Mouse (Mus musculus): ENCODE data around the gene Olfr467. TPM values are rescaled to one million over a fixed set of nuclear protein-coding genes. Genes with fewer than 3 reads are reported as not detected.

The Olfr467 gene
- polyA plus RNA-seq (2015; fragmentation: Nextera tagmentation; extraction: Ambion mirVana) = not detected in 2 replicates

DNA sequence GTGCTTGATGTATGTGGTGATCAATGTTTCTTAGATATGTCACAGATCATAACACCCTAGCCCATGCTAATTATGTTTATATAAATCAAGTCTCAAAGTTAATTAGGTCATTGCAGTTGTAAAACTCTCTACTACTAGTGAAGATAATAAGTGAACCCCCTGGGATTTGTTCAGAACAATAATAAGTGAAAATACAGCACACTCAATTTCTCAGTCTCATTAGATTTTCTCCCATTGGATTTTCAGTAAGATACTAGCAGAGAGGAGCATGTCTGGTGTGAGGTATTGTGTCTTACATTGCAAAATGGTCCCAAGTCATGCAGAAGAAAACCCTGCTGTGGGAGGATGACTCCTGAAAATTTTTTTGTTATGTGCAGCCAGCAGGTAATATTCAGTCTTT, at the start of gene Olfr467:
Gene Olfr467, plus strand, starts transcription at position 301 of the 400 bp plus-strand sequence.
- Histone ChIP-seq H3K4me3 (replicated peaks; ENCODE audit: low read length) (no peak within 1 kb of the TSS), H3K36me3 (ENCODE audit: control insufficient read depth, insufficient read depth, low read length) (no peaks in the 10 kb centered on the region), H3K27ac (ENCODE audit: low read length) (no peak within 1 kb of the TSS), H3K4me1 (ENCODE audit: control insufficient read depth, insufficient read depth, low read length) (no peaks in the 10 kb centered on the region), H3K4me2 (ENCODE audit: low read depth, low read length) (no peak within 1 kb of the TSS), H3K9ac (ENCODE audit: low read length) (no peak within 1 kb of the TSS), H3K9me3 (replicated peaks; ENCODE audit: control insufficient read depth, low read length) (no peaks in the 10 kb centered on the region), H3K27me3 (ENCODE audit: control insufficient read depth, insufficient read depth, low read length) (no peaks in the 10 kb centered on the region)
- no peak for ATAC-seq (ENCODE audit: insufficient read depth, low FRiP score)

DNA sequence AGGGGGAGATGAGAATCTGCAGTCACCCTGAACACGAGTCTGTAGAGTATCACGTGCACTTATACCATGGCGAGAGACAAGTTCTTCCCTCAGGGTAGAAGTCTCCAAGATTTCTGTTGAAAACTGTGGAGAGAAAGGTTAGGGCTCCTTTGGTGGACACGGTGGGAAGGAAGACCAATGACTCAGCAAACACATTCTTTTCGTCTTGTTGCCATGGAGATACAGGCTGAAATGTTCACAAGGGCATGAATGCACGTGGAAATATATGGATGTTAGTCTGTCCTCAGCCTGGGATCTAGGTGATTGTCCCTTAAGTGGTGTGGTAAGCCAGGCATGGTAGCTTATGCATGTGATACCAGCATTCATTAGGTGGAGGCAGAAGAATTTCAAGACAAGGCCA, 41.3 kb upstream of the Olfr467 start:
- ATAC-seq (ENCODE audit: insufficient read depth, low FRiP score) = no peak

GRCm38 (mm10) chr7:107778216-107778615, 33.8 kb upstream of the Olfr467 start:
- ATAC-seq (ENCODE audit: insufficient read depth, low FRiP score) = no peak
- H3K4me1 ChIP-seq (ENCODE audit: control insufficient read depth, insufficient read depth, low read length) = no peaks in the 10 kb centered on the region
- H3K4me3 ChIP-seq (replicated peaks; ENCODE audit: low read length) = no peak overlapping the region
- no peaks in the 10 kb centered on the region for H3K36me3 ChIP-seq (ENCODE audit: control insufficient read depth, insufficient read depth, low read length)
- no peak overlapping the region for H3K4me2 ChIP-seq (ENCODE audit: low read depth, low read length)
- WGBS = 35% methylated on average over 1 of the region's 1 CpGs
- no peak overlapping the region for H3K27ac ChIP-seq (ENCODE audit: low read length)
- no peak overlapping the region for H3K9ac ChIP-seq (ENCODE audit: low read length)
- H3K9me3 ChIP-seq (replicated peaks; ENCODE audit: control insufficient read depth, low read length) = no peaks in the 10 kb centered on the region
- no peaks in the 10 kb centered on the region for H3K27me3 ChIP-seq (ENCODE audit: control insufficient read depth, insufficient read depth, low read length)

More for the DNA sequence above, 41.3 kb upstream of the Olfr467 start:
- Histone ChIP-seq H3K9ac (ENCODE audit: low read length) (no peak overlapping the region), H3K27me3 (ENCODE audit: control insufficient read depth, insufficient read depth, low read length) (no peaks in the 10 kb centered on the region), H3K4me1 (ENCODE audit: control insufficient read depth, insufficient read depth, low read length) (no peaks in the 10 kb centered on the region), H3K36me3 (ENCODE audit: control insufficient read depth, insufficient read depth, low read length) (no peaks in the 10 kb centered on the region), H3K9me3 (replicated peaks; ENCODE audit: control insufficient read depth, low read length) (no peaks in the 10 kb centered on the region), H3K4me3 (replicated peaks; ENCODE audit: low read length) (no peak overlapping the region), H3K4me2 (ENCODE audit: low read depth, low read length) (no peak overlapping the region), H3K27ac (ENCODE audit: low read length) (no peak overlapping the region)
- 55% methylated on average over 6 of the region's 6 CpGs for WGBS

DNA sequence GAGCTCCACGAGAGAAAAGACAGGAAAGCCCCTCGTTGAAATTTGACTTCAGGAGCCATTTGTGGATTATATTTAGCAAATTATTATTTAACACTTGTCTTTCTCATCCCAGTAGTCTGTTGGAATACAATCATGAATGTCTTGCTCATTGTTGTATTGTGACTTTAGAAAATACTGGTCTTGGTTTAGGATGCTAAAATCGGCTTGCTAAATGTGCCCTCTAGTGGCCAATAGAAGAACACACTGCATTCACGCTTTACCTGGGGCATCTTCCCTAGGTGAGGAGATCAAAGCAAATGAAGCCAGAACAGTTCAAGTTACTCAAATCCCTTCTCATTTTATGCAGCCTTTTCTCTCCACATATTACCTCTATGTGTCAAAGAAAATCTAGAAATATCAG, 32.5 kb upstream of the Olfr467 start:
- no peak overlapping the region for H3K27ac ChIP-seq (ENCODE audit: low read length)
- no peaks in the 10 kb centered on the region for H3K27me3 ChIP-seq (ENCODE audit: control insufficient read depth, insufficient read depth, low read length)
- no peak overlapping the region for H3K9ac ChIP-seq (ENCODE audit: low read length)
- WGBS = 45% methylated on average over 4 of the region's 4 CpGs
- no peaks in the 10 kb centered on the region for H3K4me1 ChIP-seq (ENCODE audit: control insufficient read depth, insufficient read depth, low read length)
- H3K36me3 ChIP-seq (ENCODE audit: control insufficient read depth, insufficient read depth, low read length) = no peaks in the 10 kb centered on the region
- H3K9me3 ChIP-seq (replicated peaks; ENCODE audit: control insufficient read depth, low read length) = no peaks in the 10 kb centered on the region
- no peak overlapping the region for H3K4me2 ChIP-seq (ENCODE audit: low read depth, low read length)
- ATAC-seq (ENCODE audit: insufficient read depth, low FRiP score) = no peak
- no peak overlapping the region for H3K4me3 ChIP-seq (replicated peaks; ENCODE audit: low read length)

- no peaks in the 10 kb centered on the region for H3K27me3 ChIP-seq (ENCODE audit: control insufficient read depth, insufficient read depth, low read length)
- ATAC-seq (ENCODE audit: insufficient read depth, low FRiP score) = no peak
- WGBS = 58% methylated on average over 3 of the region's 3 CpGs
- no peaks in the 10 kb centered on the region for H3K4me1 ChIP-seq (ENCODE audit: control insufficient read depth, insufficient read depth, low read length)
- H3K4me2 ChIP-seq (ENCODE audit: low read depth, low read length) = no peak overlapping the region
- no peaks in the 10 kb centered on the region for H3K9me3 ChIP-seq (replicated peaks; ENCODE audit: control insufficient read depth, low read length)
- H3K36me3 ChIP-seq (ENCODE audit: control insufficient read depth, insufficient read depth, low read length) = no peaks in the 10 kb centered on the region
- no peak overlapping the region for H3K4me3 ChIP-seq (replicated peaks; ENCODE audit: low read length)
- H3K27ac ChIP-seq (ENCODE audit: low read length) = no peak overlapping the region
- no peak overlapping the region for H3K9ac ChIP-seq (ENCODE audit: low read length)
Measured at GRCm38 (mm10) chr7:107787977-107788620, 24.0 kb upstream of the Olfr467 start.

DNA sequence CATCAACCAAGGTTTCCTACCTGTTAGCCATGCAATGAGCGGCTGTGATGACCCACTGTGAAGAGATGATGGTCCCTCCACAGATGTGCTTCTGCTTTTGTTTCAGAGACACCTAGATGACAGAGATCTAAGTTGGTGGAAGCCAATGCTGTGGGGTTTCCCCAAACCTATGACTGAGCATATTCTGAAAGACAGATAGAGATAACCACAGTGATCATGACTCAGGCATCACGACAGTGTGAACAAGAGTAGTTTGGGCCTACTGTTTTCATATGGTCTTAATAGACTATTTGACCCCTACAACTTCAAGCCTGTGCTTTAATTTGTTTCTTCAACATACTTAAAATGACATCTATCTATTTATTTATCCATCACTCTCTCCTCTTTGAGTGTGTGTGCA, 15.6 kb upstream of the Olfr467 start:
- WGBS = 76% methylated on average over 2 of the region's 2 CpGs

DNA sequence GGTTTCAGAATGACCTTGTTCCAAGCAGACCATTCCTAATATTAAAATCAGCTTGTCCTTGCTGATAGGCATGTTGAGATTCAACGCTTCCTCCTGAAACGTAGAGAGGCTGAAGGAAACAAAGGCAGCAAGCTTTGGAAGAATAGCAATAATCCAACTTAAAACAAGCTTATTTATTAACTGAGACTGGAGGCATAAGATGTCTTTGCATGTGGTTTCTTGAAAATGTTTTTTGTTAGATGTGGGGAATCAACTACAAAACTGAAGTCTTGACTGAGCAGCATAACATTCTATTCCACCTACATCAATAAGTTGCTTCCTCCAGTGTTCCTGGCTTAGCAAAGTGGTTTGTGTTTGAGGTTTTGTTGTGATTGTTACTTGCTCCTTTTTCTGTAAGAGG, 11.0 kb upstream of the Olfr467 start, which contains the start of gene Ovch2:
Gene Ovch2, minus strand, starts transcription at position 101 of the 400 bp plus-strand sequence.
- H3K4me3 ChIP-seq (replicated peaks; ENCODE audit: low read length) = no peak within 1 kb of the TSS
- H3K36me3 ChIP-seq (ENCODE audit: control insufficient read depth, insufficient read depth, low read length) = no peaks in the 10 kb centered on the region
- H3K9me3 ChIP-seq (replicated peaks; ENCODE audit: control insufficient read depth, low read length) = no peaks in the 10 kb centered on the region
- no peaks in the 10 kb centered on the region for H3K27me3 ChIP-seq (ENCODE audit: control insufficient read depth, insufficient read depth, low read length)
- no peaks in the 10 kb centered on the region for H3K4me1 ChIP-seq (ENCODE audit: control insufficient read depth, insufficient read depth, low read length)
- no peak within 1 kb of the TSS for H3K27ac ChIP-seq (ENCODE audit: low read length)
- ATAC-seq (ENCODE audit: insufficient read depth, low FRiP score) = no peak
- WGBS = 87% methylated on average over 2 of the region's 2 CpGs
- H3K9ac ChIP-seq (ENCODE audit: low read length) = no peak within 1 kb of the TSS
- no peak within 1 kb of the TSS for H3K4me2 ChIP-seq (ENCODE audit: low read depth, low read length)

More for the DNA sequence above, 15.6 kb upstream of the Olfr467 start:
- H3K27ac ChIP-seq (ENCODE audit: low read length) = no peak overlapping the region
- no peak overlapping the region for H3K9ac ChIP-seq (ENCODE audit: low read length)
- ATAC-seq (ENCODE audit: insufficient read depth, low FRiP score) = no peak
- no peaks in the 10 kb centered on the region for H3K27me3 ChIP-seq (ENCODE audit: control insufficient read depth, insufficient read depth, low read length)
- no peak overlapping the region for H3K4me3 ChIP-seq (replicated peaks; ENCODE audit: low read length)
- H3K9me3 ChIP-seq (replicated peaks; ENCODE audit: control insufficient read depth, low read length) = no peaks in the 10 kb centered on the region
- H3K36me3 ChIP-seq (ENCODE audit: control insufficient read depth, insufficient read depth, low read length) = no peaks in the 10 kb centered on the region
- H3K4me2 ChIP-seq (ENCODE audit: low read depth, low read length) = no peak overlapping the region
- H3K4me1 ChIP-seq (ENCODE audit: control insufficient read depth, insufficient read depth, low read length) = no peaks in the 10 kb centered on the region

DNA sequence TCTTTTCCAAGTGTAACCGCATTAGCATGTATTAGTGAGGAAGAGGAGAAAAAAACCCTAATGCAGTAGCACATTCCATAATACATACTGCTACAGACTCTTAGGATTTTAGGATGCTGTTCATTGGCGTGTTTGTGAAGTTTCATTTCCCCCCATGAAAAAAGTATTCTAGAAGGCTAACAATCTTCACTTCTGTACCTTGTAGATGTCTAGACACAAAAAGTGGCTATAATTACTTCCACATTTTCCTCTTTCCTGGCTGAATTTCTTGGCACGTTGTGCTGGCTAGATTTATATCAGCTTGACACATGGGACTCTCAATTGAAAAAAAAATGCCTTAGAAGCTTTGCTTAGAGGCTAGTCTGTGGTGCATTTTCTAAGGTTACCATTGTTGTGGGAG, 9.9 kb upstream of the Olfr467 start:
- 74% methylated on average over 3 of the region's 3 CpGs for WGBS
- ATAC-seq (ENCODE audit: insufficient read depth, low FRiP score) = no peak

GRCm38 (mm10) chr7:107819442-107819841, 7.4 kb downstream of the Olfr467 start:
- Histone ChIP-seq H3K36me3 (ENCODE audit: control insufficient read depth, insufficient read depth, low read length) (no peaks in the 10 kb centered on the region), H3K4me1 (ENCODE audit: control insufficient read depth, insufficient read depth, low read length) (no peaks in the 10 kb centered on the region), H3K9me3 (replicated peaks; ENCODE audit: control insufficient read depth, low read length) (no peaks in the 10 kb centered on the region), H3K4me3 (replicated peaks; ENCODE audit: low read length) (no peak overlapping the region), H3K4me2 (ENCODE audit: low read depth, low read length) (no peak overlapping the region), H3K27me3 (ENCODE audit: control insufficient read depth, insufficient read depth, low read length) (no peaks in the 10 kb centered on the region), H3K9ac (ENCODE audit: low read length) (no peak overlapping the region), H3K27ac (ENCODE audit: low read length) (no peak overlapping the region)
- no peak for ATAC-seq (ENCODE audit: insufficient read depth, low FRiP score)

More for the DNA sequence above, 9.9 kb upstream of the Olfr467 start:
- Histone ChIP-seq H3K9me3 (replicated peaks; ENCODE audit: control insufficient read depth, low read length) (no peaks in the 10 kb centered on the region), H3K9ac (ENCODE audit: low read length) (no peak overlapping the region), H3K4me1 (ENCODE audit: control insufficient read depth, insufficient read depth, low read length) (no peaks in the 10 kb centered on the region), H3K27me3 (ENCODE audit: control insufficient read depth, insufficient read depth, low read length) (no peaks in the 10 kb centered on the region), H3K4me3 (replicated peaks; ENCODE audit: low read length) (no peak overlapping the region), H3K27ac (ENCODE audit: low read length) (no peak overlapping the region), H3K4me2 (ENCODE audit: low read depth, low read length) (no peak overlapping the region), H3K36me3 (ENCODE audit: control insufficient read depth, insufficient read depth, low read length) (no peaks in the 10 kb centered on the region)
